34 mouse cellular contexts compared by ENCODE assay signal in the genomic region with DNA sequence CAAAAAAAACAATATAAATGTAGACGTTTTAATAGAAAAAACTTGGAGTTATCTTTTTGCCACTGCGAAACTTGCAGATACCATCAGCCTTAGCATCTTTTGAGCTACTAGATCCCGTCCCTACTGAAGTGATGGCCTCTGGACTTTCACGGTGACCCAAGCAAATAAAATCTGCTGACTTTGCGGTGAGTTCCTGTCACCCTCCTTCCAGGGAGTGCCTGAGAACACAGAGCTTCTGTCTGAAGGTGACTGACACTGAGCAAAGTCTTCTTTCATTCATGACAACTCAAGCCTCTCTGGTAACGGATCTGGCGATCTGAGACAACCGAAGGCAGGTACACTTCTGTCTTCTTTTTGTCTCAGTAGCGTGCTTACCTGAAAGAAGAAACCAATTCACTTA. TPM values are rescaled to one million over a fixed set of nuclear protein-coding genes. Genes with fewer than 3 reads are reported as not detected.
"Had no signal": no experiment of that assay in that cellular context is flagged by ENCODE, and none has a peak within 500 bp of the region (broad histone marks: within the 10 kb centered on the region; RNA-seq: fewer than 3 reads in every experiment).

No protein-coding gene starts in this region.

- H3K4me2 ChIP-seq: heart, embryonic 11.5 days; heart, embryonic 13.5 days; heart, embryonic 15.5 days; hindbrain, embryonic 13.5 days; hindbrain, embryonic 15.5 days; limb, embryonic 12.5 days; liver, embryonic 11.5 days; liver, embryonic 13.5 days had no signal

- DNase-seq: gastrocnemius, postnatal 14 days; gastrocnemius, postnatal 36 days; heart, adult 2 months; heart, postnatal 14 days; heart, postnatal 36 days; kidney, adult 18-20 months; kidney, postnatal 14 days; liver; liver, embryonic 13.5 days had no signal

- H3K9me3 ChIP-seq: heart, embryonic 13.5 days; heart, embryonic 15.5 days; hindbrain, embryonic 13.5 days; hindbrain, embryonic 15.5 days; limb, embryonic 10.5 days; limb, embryonic 12.5 days; liver, embryonic 13.5 days had no signal

- H3K27me3 ChIP-seq: heart, embryonic 13.5 days; heart, embryonic 15.5 days; hindbrain, embryonic 13.5 days; hindbrain, embryonic 15.5 days; limb, embryonic 12.5 days; liver, embryonic 13.5 days had no signal

- ATAC-seq: hindbrain, postnatal 0 days had no signal

- H3K36me3 ChIP-seq: heart, embryonic 13.5 days; heart, embryonic 15.5 days; hindbrain, embryonic 13.5 days; hindbrain, embryonic 15.5 days; limb, embryonic 10.5 days; limb, embryonic 12.5 days; liver, embryonic 13.5 days had no signal

- H3K9ac ChIP-seq: heart, embryonic 13.5 days; heart, embryonic 15.5 days; hindbrain, embryonic 13.5 days; hindbrain, embryonic 15.5 days; limb, embryonic 12.5 days; liver, embryonic 13.5 days had no signal

- H3K27ac ChIP-seq: heart, adult 2 months; heart, embryonic 13.5 days; heart, embryonic 15.5 days; hindbrain, embryonic 13.5 days; hindbrain, embryonic 15.5 days; hindbrain, postnatal 0 days; kidney, postnatal 0 days; layer of hippocampus, adult 2 months; left cerebral cortex, adult 2 months; limb, embryonic 10.5 days; limb, embryonic 12.5 days; liver, embryonic 13.5 days had no signal

- H3K4me3 ChIP-seq: heart, adult 2 months; heart, embryonic 13.5 days; heart, embryonic 15.5 days; hindbrain, embryonic 13.5 days; hindbrain, embryonic 15.5 days; layer of hippocampus, adult 2 months; left cerebral cortex, adult 2 months; limb, embryonic 10.5 days; limb, embryonic 12.5 days; liver, embryonic 13.5 days had no signal

- H3K4me1 ChIP-seq: hindbrain, embryonic 13.5 days; hindbrain, embryonic 15.5 days; limb, embryonic 10.5 days; limb, embryonic 12.5 days; liver, embryonic 13.5 days had no signal

RNA-seq across cellular contexts. Expression of a gene that starts 27.4 kb away (rescaled TPM):
- total RNA-seq: gastrocnemius, adult 18-20 months; gastrocnemius, adult 8-10 months; gastrocnemius, postnatal 36 days; heart, adult 2 months; heart, postnatal 14 days; heart, postnatal 36 days; hematopoietic stem cell, adult 5-6 weeks; hindbrain, postnatal 0 days; layer of hippocampus, adult 2 months; layer of hippocampus, postnatal 10 days; layer of hippocampus, postnatal 25 days; left cerebral cortex, adult 2 months; left cerebral cortex, postnatal 14 days; left cerebral cortex, postnatal 36 days had no signal
- polyA plus RNA-seq: gonadal fat pad, adult 2 months; heart, adult 2 months; heart, embryonic 11.5 days; heart, embryonic 13.5 days; heart, embryonic 15.5 days; heart, postnatal 0 days; hindbrain, embryonic 11.5 days; hindbrain, embryonic 13.5 days; hindbrain, embryonic 15.5 days; hindbrain, postnatal 0 days; intestine, embryonic 14.5 days; kidney, embryonic 14.5 days; kidney, postnatal 0 days; limb, embryonic 10.5 days; limb, embryonic 12.5 days; limb, embryonic 14.5 days; liver, embryonic 11.5 days; liver, embryonic 13.5 days had no signal
